Mouse (Mus musculus): ENCODE data around the gene Slc7a8. TPM values are rescaled to one million over a fixed set of nuclear protein-coding genes. Genes with fewer than 3 reads are reported as not detected.
A peak's percentile ranks its signal among the peaks of the same experiment; 100 is the strongest.

Slc7a8 gene
- polyA plus RNA-seq, 1 experiment from 2014 or later, result 2.7 TPM

DNA sequence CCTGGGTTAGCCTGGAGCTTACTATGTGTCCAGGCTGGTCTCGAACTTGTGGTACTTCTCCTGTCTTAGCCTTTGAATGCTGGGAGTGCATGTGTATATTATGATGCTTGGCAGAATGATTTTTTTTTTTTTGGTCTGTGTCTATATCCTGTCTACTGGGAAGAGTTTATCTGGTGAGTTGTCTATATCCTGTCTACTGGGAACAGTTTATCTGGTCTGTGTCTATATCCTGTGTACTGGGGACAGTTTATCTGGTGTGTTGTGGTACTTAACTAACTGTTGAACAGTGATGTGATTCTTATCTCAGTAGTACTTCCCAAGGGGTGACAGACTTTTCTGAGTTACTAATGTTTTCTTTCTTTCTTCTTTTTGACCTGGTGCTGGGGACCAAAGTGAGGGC, 30.0 kb downstream of the Slc7a8 start:
- WGBS, result 84% methylated on average over 1 of the region's 1 CpGs
- Histone ChIP-seq H3K27ac (ENCODE audit: low read depth) (no peak overlapping the region), H3K4me2 (no peak overlapping the region), H3K9me3 (ENCODE audit: low read depth, low read length) (no peaks in the 10 kb centered on the region), H3K4me3 (ENCODE audit: low read depth, low read length) (no peak overlapping the region), H3K27me3 (ENCODE audit: insufficient read depth, low read length) (no peaks in the 10 kb centered on the region), H3K36me3 (ENCODE audit: insufficient read depth) (no peaks in the 10 kb centered on the region), H3K9ac (no peak overlapping the region), H3K4me1 (ENCODE audit: insufficient read depth) (0 out of 2 replicates have a peak, but pooled peaks cover 5% of the 10 kb centered on the region)
- TF ChIP-seq CTCF (IDR thresholded peaks at IDR 0.05; ENCODE audit: low read depth), result no peak
- ATAC-seq (ENCODE audit: insufficient read depth) (no peak), DNase-seq (no peak)

DNA sequence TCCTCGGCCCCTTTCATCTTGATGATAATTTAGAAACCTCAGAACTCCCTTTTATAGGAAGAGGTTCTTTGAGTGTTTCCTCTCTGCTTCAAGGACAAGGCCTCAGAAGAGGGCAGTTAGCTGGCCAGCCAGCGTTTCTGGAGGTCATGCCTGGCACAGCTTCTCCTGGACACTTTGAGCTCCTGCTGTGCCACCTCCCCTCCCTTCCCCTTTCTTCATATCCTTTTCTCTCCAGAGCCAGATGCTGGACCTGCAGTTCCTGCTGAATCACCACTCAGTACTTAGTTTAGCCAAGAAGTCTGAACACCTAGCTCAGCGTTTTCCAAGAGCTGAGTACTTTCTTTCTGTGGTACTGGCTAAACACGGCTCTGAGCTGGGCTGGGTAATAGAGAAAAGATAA, 32.5 kb downstream of the Slc7a8 start:
- no peak for TF ChIP-seq CTCF (IDR thresholded peaks at IDR 0.05; ENCODE audit: low read depth)
- no peaks in the 10 kb centered on the region for H3K9me3 ChIP-seq (ENCODE audit: low read depth, low read length)
- no peak overlapping the region for H3K4me3 ChIP-seq (ENCODE audit: low read depth, low read length)
- no peaks in the 10 kb centered on the region for H3K27me3 ChIP-seq (ENCODE audit: insufficient read depth, low read length)
- H3K4me2 ChIP-seq, result no peak overlapping the region
- H3K27ac ChIP-seq (ENCODE audit: low read depth), result no peak overlapping the region
- WGBS, result 66% methylated on average over 4 of the region's 4 CpGs
- 0 out of 2 replicates have a peak, but pooled peaks cover 4% of the 10 kb centered on the region for H3K4me1 ChIP-seq (ENCODE audit: insufficient read depth)
- DNase-seq (no peak), ATAC-seq (ENCODE audit: insufficient read depth) (no peak)
- H3K36me3 ChIP-seq (ENCODE audit: insufficient read depth), result no peaks in the 10 kb centered on the region
- H3K9ac ChIP-seq, result no peak overlapping the region

DNA sequence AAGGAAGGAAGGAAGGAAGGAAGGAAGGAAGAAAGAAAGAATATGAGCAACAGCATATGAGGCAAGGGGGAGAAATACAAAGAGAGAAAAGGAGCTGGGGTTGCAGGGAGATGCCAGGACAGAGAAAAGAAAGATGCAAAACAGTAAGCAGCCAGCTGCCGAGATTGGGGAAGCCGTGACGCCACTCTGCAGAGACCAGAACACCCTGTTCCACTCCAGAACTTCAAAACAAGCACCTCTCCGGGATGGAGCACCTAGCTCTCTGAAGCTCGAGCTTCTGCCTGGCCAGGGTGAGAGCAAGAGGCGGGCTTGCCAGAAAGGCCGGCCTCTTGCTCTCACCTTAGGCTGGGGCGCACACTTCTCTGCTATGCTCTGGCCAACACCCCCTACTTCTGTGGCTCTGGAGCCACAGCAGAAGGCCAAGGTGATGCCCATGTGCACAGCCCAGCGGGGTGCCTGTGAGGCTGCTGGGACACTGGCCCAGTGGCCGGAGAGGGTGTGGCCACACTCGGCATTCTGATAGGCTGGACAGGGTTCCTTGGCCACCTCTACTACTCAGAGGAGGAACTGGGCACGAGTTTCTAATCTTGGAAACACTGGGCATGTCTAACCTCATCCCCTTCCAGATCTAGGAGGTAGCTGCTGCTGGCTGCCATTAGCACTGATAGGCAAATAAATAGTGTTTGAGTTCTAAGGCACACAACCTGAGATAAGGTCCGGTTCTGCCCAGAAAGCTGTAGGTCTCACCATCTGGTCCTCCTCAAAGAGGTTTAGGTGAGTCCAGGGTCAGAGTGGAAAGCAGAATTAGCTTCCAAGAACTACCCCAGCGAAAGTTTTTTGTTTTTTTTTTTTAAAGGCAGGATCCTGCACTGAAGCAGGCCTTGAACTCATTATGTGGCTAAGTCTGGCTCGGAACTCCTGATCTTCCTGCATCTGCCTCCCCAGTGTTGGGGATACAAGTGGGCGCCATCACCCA, 33.5 kb downstream of the Slc7a8 start:
- Histone ChIP-seq H3K27me3 (ENCODE audit: insufficient read depth, low read length) (no peaks in the 10 kb centered on the region), H3K4me2 (no peak overlapping the region), H3K9ac (no peak overlapping the region), H3K9me3 (ENCODE audit: low read depth, low read length) (no peaks in the 10 kb centered on the region), H3K27ac (ENCODE audit: low read depth) (no peak overlapping the region), H3K4me1 (ENCODE audit: insufficient read depth) (no peaks in the 10 kb centered on the region), H3K4me3 (ENCODE audit: low read depth, low read length) (no peak overlapping the region), H3K36me3 (ENCODE audit: insufficient read depth) (no peaks in the 10 kb centered on the region)
- ATAC-seq (ENCODE audit: insufficient read depth) (no peak), DNase-seq (no peak)
- WGBS, result 70% methylated on average over 16 of the region's 16 CpGs
- TF ChIP-seq CTCF (IDR thresholded peaks at IDR 0.05; ENCODE audit: low read depth), result no peak

DNA sequence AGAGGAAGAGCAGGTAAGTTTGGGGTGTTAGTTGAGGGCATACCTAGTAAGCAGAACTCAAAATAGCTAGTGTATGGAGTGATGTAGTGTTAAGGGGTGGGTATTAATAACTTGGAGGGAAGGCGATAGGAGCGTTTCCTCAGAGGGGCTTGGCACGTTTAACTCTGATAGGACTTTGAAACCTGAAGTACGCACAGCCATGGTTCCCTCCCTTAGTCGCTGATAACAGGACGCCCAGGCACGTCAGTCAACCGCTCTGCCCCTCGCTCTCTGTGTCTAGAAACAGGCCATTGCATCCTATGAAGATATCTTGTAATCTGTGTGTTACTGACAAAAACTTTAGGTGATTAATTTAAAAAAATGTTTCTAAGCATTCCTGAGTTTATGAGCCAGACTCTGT, 35.7 kb downstream of the Slc7a8 start:
- H3K36me3 ChIP-seq (ENCODE audit: insufficient read depth), result no peaks in the 10 kb centered on the region
- ATAC-seq (ENCODE audit: insufficient read depth), result no peak
- DNase-seq, result no peak

DNA sequence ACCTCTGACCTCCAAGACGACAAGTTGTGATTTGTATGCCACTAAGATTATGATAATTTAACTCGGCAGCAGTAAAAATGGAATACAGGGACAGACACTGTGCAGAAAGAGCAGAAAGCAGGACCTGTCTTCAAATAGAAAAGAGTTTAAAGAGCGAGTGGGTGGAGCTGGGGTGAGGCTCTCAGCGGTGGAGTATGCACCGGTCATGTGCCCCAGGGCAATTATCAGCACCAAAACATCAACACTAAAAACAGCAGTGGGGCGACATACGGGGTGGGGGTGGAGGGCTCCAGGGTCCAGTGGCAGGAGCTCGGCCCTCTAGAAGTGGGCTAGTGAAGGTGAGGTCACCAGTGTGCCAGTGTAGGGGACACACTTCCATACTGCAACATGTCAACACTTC, 37.3 kb downstream of the Slc7a8 start:
- WGBS, result 34% methylated on average over 8 of the region's 8 CpGs
- no peak overlapping the region for H3K4me2 ChIP-seq

More for the DNA sequence above, 35.7 kb downstream of the Slc7a8 start:
- no peaks in the 10 kb centered on the region for H3K9me3 ChIP-seq (ENCODE audit: low read depth, low read length)
- no peak overlapping the region for H3K4me2 ChIP-seq
- H3K4me1 ChIP-seq (ENCODE audit: insufficient read depth), result no peaks in the 10 kb centered on the region
- no peak overlapping the region for H3K4me3 ChIP-seq (ENCODE audit: low read depth, low read length)
- no peak overlapping the region for H3K27ac ChIP-seq (ENCODE audit: low read depth)
- no peak for TF ChIP-seq CTCF (IDR thresholded peaks at IDR 0.05; ENCODE audit: low read depth)
- 82% methylated on average over 9 of the region's 9 CpGs for WGBS
- no peak overlapping the region for H3K9ac ChIP-seq
- no peaks in the 10 kb centered on the region for H3K27me3 ChIP-seq (ENCODE audit: insufficient read depth, low read length)

DNA sequence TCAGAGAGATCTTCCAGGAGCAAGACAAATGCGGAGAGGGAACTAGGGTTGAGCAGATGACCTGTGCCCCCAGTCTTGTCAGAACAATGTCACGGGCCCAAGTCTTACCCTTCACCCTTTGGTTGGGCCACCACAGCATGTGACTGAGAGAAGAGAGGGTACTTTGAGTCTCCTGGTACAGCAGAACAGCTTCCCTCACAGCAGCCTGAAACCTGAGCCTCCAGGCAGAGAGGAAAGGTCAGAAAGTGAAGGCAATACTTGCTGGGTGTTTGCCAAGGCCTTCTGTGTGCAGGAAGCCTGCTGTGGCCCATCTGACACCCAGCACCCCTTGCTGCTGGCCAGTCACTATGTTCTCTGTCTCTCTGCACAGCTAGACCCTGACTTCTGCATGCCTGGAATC, 39.4 kb downstream of the Slc7a8 start:
- Histone ChIP-seq H3K9me3 (ENCODE audit: low read depth, low read length) (no peaks in the 10 kb centered on the region), H3K36me3 (ENCODE audit: insufficient read depth) (no peaks in the 10 kb centered on the region), H3K27me3 (ENCODE audit: insufficient read depth, low read length) (no peaks in the 10 kb centered on the region), H3K9ac (no peak overlapping the region), H3K4me3 (ENCODE audit: low read depth, low read length) (no peak overlapping the region), H3K4me2 (no peak overlapping the region), H3K4me1 (ENCODE audit: insufficient read depth) (no peaks in the 10 kb centered on the region), H3K27ac (ENCODE audit: low read depth) (no peak overlapping the region)
- DNase-seq, result peak; percentile 38
- WGBS, result 51% methylated on average over 2 of the region's 2 CpGs
- no peak for TF ChIP-seq CTCF (IDR thresholded peaks at IDR 0.05; ENCODE audit: low read depth)
- ATAC-seq (ENCODE audit: insufficient read depth), result no peak

More for the DNA sequence above, 37.3 kb downstream of the Slc7a8 start:
- no peaks in the 10 kb centered on the region for H3K27me3 ChIP-seq (ENCODE audit: insufficient read depth, low read length)
- no peak for DNase-seq
- no peak overlapping the region for H3K27ac ChIP-seq (ENCODE audit: low read depth)
- H3K36me3 ChIP-seq (ENCODE audit: insufficient read depth), result no peaks in the 10 kb centered on the region
- no peak for ATAC-seq (ENCODE audit: insufficient read depth)
- TF ChIP-seq CTCF (IDR thresholded peaks at IDR 0.05; ENCODE audit: low read depth), result no peak
- H3K9me3 ChIP-seq (ENCODE audit: low read depth, low read length), result no peaks in the 10 kb centered on the region
- H3K4me3 ChIP-seq (ENCODE audit: low read depth, low read length), result no peak overlapping the region
- H3K9ac ChIP-seq, result no peak overlapping the region
- H3K4me1 ChIP-seq (ENCODE audit: insufficient read depth), result no peaks in the 10 kb centered on the region

DNA sequence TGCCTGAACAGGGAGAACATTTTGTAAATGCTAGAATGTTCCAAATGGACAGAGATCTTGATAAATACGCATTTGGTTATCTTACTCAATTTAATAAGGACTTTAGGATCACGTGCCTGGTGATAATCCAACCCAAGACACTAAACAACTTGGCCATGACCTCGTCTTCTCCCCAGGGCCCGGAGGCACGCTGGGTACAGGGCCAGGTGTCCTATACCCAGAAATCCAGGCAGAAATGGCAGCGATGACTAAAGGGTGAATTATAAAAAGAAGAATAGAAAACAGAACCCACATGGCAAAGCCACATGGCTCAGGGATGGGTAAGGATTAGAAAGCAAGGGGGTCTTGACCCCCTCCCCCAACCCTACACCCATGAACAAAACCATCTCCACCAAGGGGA, 40.0 kb downstream of the Slc7a8 start:
- no peak for TF ChIP-seq CTCF (IDR thresholded peaks at IDR 0.05; ENCODE audit: low read depth)
- no peak overlapping the region for H3K4me2 ChIP-seq
- no peak overlapping the region for H3K9ac ChIP-seq
- DNase-seq, result no peak
- WGBS, result 72% methylated on average over 6 of the region's 6 CpGs
- ATAC-seq (ENCODE audit: insufficient read depth), result no peak
- no peaks in the 10 kb centered on the region for H3K27me3 ChIP-seq (ENCODE audit: insufficient read depth, low read length)
- no peaks in the 10 kb centered on the region for H3K9me3 ChIP-seq (ENCODE audit: low read depth, low read length)
- H3K36me3 ChIP-seq (ENCODE audit: insufficient read depth), result no peaks in the 10 kb centered on the region
- H3K27ac ChIP-seq (ENCODE audit: low read depth), result no peak overlapping the region
- no peaks in the 10 kb centered on the region for H3K4me1 ChIP-seq (ENCODE audit: insufficient read depth)
- no peak overlapping the region for H3K4me3 ChIP-seq (ENCODE audit: low read depth, low read length)
